Mouse (Mus musculus): ENCODE measurements at regions not wholly inside any gene's neighbourhood (a gene's known extent, or its start where the extent isn't known, plus 50 kb on each side); places are given as distances from the start of the nearest gene placed in this dataset.

- no peak for DNase-seq
Measured at GRCm38 (mm10) chr5:33548800-33549199, 80.6 kb downstream of the Fam53a start.

- peak; percentile 80 for DNase-seq
Measured at GRCm38 (mm10) chr5:33543372-33543771, 86.1 kb downstream of the Fam53a start.

GRCm38 (mm10) chr5:33542643-33543042 lies 86.8 kb downstream of the Fam53a start:
- no peak for DNase-seq

- DNase-seq = peak; percentile 54
Measured at GRCm38 (mm10) chr5:33542000-33542554, 87.4 kb downstream of the Fam53a start.

- no peak for DNase-seq
Measured at GRCm38 (mm10) chr5:33540259-33540658, 89.2 kb downstream of the Fam53a start.

- no peak for DNase-seq
Measured at GRCm38 (mm10) chr5:33537429-33537828, 92.0 kb downstream of the Fam53a start.

GRCm38 (mm10) chr5:33537017-33537416 lies 92.4 kb downstream of the Fam53a start:
- no peak for DNase-seq

GRCm38 (mm10) chr5:33536261-33536660 lies 93.2 kb downstream of the Fam53a start:
- no peak for DNase-seq

- DNase-seq = no peak
Measured at GRCm38 (mm10) chr5:33535145-33536010, 94.1 kb downstream of the Fam53a start.

- no peak for DNase-seq
Measured at GRCm38 (mm10) chr5:33534345-33534744, 95.1 kb downstream of the Fam53a start.

GRCm38 (mm10) chr5:33533185-33533584 lies 96.2 kb downstream of the Fam53a start:
- no peak for DNase-seq

GRCm38 (mm10) chr5:33531263-33531662 lies 97.5 kb upstream of the Nkx1-1 start:
- DNase-seq = no peak

- peak; percentile 56 for DNase-seq
Measured at GRCm38 (mm10) chr5:33529771-33530170, 96.0 kb upstream of the Nkx1-1 start.

- DNase-seq = no peak
Measured at GRCm38 (mm10) chr5:33528971-33529670, 95.3 kb upstream of the Nkx1-1 start.

- DNase-seq = no peak
Measured at GRCm38 (mm10) chr5:33527750-33528149, 94.0 kb upstream of the Nkx1-1 start.

GRCm38 (mm10) chr5:33527316-33527715 lies 93.5 kb upstream of the Nkx1-1 start:
- no peak for DNase-seq

GRCm38 (mm10) chr5:33521951-33522742 lies 88.4 kb upstream of the Nkx1-1 start:
- DNase-seq = no peak

GRCm38 (mm10) chr5:33520856-33521255 lies 87.1 kb upstream of the Nkx1-1 start:
- DNase-seq = no peak

GRCm38 (mm10) chr5:33519394-33519793 lies 85.6 kb upstream of the Nkx1-1 start:
- DNase-seq = no peak

GRCm38 (mm10) chr5:33518860-33519259 lies 85.1 kb upstream of the Nkx1-1 start:
- DNase-seq = no peak

- DNase-seq = peak; percentile 19
Measured at GRCm38 (mm10) chr5:33517625-33518024, 83.8 kb upstream of the Nkx1-1 start.

- no peak for DNase-seq
Measured at GRCm38 (mm10) chr5:33516211-33516610, 82.4 kb upstream of the Nkx1-1 start.
